Mouse (Mus musculus): ENCODE results near the gene Slc9b1.

The Slc9b1 gene

DNA sequence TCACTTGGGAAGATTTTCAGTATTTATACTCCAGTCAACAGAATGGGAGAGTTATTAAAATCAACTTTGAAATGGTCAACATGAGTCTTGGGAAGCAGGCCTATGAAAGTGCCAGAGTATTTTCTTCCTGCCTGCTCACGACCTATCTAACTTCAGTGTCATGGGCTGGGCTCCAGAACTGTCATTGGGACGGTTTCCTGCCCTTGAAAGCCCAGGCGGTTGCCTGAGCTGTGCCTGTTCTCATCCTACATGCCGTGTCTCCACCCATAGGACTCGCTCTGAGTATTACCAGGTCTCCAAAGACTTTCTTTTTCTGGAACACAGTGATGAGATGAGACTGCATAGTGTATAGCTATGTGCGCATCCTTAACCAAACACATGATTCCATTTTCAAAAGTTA is 45.4 kb downstream of the Slc9b1 start:
- no peak for DNase-seq (ENCODE audit: low spot score in 2 of 2)

- no peak for DNase-seq (ENCODE audit: low spot score in 2 of 2)
These were observed 47.3 kb downstream of the Slc9b1 start for GRCm38 (mm10) chr3:135395085-135395484.

DNA sequence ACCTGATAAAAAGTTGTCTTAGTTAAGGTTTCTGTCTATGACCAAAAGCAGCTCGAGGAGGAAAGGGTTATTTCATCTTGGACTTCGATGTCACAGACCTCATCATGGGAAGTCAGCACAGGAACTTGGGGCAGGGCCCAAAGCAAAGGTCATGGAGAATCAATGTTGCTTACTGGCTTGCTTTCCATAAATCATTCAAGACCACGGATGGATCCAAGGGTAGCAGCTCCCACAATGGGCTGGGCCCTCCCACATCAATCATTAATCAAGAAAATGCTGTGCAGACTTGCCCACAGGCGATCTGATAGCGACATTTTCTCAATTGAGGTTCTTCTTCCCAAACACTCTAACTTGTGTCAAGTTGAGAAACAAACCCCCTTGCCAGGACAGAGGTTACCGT is 48.3 kb downstream of the Slc9b1 start:
- DNase-seq (ENCODE audit: low spot score in 2 of 2): no peak

- DNase-seq (ENCODE audit: low spot score in 2 of 2): no peak
These were observed 49.3 kb downstream of the Slc9b1 start for GRCm38 (mm10) chr3:135397112-135397511.

- peak; percentile 89 to 92 for DNase-seq (ENCODE audit: low spot score in 2 of 2)
These were observed 54.4 kb downstream of the Slc9b1 start for GRCm38 (mm10) chr3:135402201-135402658.

GRCm38 (mm10) chr3:135403211-135403610 is 55.4 kb downstream of the Slc9b1 start:
- DNase-seq (ENCODE audit: low spot score in 2 of 2): no peak

GRCm38 (mm10) chr3:135403856-135404255 is 56.0 kb downstream of the Slc9b1 start:
- DNase-seq (ENCODE audit: low spot score in 2 of 2): no peak

- peak; percentile 28 to 31 for DNase-seq (ENCODE audit: low spot score in 2 of 2)
These were observed 56.8 kb downstream of the Slc9b1 start for GRCm38 (mm10) chr3:135404599-135404998.

DNA sequence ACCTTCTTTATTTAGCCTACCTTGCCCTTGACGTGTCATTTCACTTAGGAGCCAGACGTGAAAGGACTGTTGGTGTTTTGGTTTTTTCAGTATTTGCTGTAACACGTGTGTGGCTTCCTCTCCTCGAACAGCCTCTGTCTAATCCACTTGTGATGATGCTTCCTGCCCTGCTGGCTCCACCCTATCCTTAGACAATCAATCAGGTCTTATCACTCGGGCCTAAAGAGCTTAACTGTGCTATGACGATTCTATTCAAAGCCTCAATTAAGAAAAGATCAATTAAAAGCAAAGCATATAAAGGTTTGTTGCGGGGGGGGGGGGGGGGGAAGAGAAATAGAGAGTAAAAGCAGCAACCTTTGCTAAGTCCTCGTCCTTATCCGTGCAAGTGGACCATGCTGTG is 59.5 kb downstream of the Slc9b1 start:
- no peak for DNase-seq (ENCODE audit: low spot score in 2 of 2)

- DNase-seq (ENCODE audit: low spot score in 2 of 2): no peak
These were observed 61.4 kb downstream of the Slc9b1 start for GRCm38 (mm10) chr3:135409219-135409618.

GRCm38 (mm10) chr3:135411056-135411455 is 63.2 kb downstream of the Slc9b1 start:
- DNase-seq (ENCODE audit: low spot score in 2 of 2): no peak

GRCm38 (mm10) chr3:135411824-135412223 is 64.0 kb downstream of the Slc9b1 start:
- DNase-seq (ENCODE audit: low spot score in 2 of 2): no peak

GRCm38 (mm10) chr3:135417245-135417644 is 69.4 kb downstream of the Slc9b1 start:
- DNase-seq (ENCODE audit: low spot score in 2 of 2): no peak

- DNase-seq (ENCODE audit: low spot score in 2 of 2): no peak
These were observed 70.0 kb downstream of the Slc9b1 start for GRCm38 (mm10) chr3:135417799-135418198.

DNA sequence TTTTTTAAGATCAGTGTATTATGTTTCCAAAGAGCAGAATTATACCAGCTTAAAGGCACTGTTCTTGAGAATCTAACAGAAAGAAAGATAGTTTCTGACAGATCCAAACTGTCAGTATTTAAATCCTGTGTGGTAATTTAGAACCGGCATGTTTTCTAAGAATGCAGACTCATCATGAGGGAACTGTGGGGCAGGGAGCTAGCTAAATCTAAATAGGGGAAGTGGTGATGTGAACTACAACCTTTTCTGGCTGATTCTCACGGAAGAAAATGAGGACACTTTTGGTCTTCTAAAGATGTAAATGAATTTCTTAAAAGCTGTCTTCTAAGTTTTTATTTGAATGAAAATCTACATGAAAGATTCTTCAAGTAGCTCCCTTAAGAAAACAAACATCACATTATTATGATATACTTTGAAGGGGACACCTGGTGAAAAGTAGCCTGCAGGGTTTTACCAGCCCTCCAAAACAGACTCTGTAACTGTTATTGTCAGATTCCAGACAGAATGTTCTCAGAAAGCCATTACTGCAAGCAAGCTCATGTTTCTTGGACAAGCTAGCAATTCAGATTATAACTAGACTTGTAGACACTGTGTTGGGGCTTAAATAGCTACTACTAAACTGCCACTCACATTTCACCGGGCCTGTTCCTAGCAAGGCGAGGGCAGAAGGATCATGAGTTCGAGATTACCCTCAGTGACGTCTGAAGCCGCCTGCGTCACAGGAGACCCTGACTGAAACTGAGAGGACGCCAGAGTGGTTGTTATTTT is 72.9 kb downstream of the Slc9b1 start:
- DNase-seq (ENCODE audit: low spot score in 2 of 2): no peak

DNA sequence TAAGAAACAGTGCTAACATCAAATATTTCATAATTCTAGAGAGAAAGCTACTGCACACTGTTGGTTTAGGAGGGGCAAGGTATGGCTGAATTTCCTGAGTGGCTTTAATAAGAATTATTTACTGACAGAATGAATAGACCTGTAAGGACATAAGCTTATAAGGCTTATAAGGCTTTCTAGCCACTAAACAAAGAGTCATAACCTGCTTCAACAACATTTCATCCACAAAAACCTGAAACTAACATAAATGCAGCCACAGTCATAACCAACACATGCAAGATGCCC is 73.4 kb downstream of the Slc9b1 start:
- DNase-seq (ENCODE audit: low spot score in 2 of 2): no peak

GRCm38 (mm10) chr3:135422232-135422855 is 74.5 kb downstream of the Slc9b1 start:
- no peak for DNase-seq (ENCODE audit: low spot score in 2 of 2)

GRCm38 (mm10) chr3:135422856-135423607 is 75.2 kb downstream of the Slc9b1 start:
- peak; percentile 81 to 85 for DNase-seq (ENCODE audit: low spot score in 2 of 2)

DNA sequence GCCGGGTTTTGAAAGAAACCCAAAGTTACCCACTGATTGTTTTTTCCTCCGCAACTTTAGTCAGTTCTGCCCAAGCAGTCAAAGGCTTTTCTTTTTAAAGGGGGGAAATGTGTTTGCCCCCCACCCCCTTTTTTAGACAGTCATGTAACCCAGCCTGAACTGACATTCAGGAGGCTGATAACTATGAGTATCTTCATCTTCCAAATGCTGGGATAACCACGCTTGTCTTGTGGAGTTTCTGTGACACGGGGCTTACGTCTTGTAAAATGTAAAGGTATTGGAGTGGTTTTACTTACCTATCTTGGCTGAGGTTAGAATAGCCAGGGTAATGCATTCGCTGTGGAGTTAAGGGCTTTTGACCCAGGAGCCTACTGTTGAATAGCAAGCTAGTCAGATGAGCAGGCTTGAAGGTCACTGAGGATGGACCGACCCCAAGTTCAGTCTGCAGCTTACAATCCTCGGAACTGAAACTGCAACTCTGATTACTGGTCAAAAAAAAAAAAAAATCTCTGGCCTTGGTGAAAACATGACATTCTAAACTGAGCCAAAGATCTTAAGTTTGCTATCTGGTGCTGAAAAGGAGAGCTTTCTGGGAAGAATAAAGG is 75.9 kb downstream of the Slc9b1 start, which contains the start of gene Cisd2:
Gene Cisd2, minus strand, starts transcription at position 318 of the 605 bp plus-strand sequence.
- peak in 1 of 2 experiments; percentile 10 for DNase-seq (ENCODE audit: low spot score in 2 of 2)

DNA sequence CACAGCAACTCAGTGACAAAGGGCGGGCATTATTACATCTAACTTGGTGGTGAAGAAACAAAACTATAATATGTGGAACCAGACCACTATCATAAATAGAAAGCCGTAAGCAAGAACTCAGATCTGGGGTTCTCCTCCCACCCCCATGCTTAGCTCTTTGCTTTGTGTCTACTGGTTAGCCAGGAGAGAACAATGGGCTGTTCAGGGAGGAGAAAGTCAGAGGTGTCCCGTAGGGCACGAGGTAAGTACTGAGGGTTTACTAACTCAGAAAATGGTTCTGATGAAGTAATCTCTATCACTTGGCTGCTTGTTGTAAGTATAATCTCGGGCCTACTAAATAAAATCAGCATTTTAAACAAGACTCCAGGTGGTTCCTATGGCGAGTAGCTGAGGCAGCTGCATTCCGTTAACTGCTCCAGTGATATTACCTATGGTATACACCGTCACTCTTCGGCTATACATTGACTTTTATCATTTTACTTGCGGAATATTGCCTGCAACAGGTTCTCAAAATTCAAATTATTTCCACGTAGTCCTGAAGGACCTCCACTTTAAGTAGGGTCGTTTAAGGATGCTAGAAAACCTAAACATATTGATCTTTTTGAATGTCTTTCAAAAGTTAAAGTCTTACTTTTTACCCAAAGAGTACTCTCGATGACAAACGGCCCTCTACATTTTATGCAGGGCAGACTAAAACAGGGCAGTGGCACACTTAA is 89.2 kb downstream of the Slc9b1 start:
- no peak for DNase-seq (ENCODE audit: low spot score in 2 of 2)

- peak; percentile 98 to 99 for DNase-seq (ENCODE audit: low spot score in 2 of 2)
These were observed 90.1 kb downstream of the Slc9b1 start, which contains the start of gene Ube2d3 for GRCm38 (mm10) chr3:135437758-135438495. TSS of gene Ube2d3 (plus strand) at chr3:135438149.

Data from right cerebral cortex, adult 2 months (tissue).